Mouse (Mus musculus) MEL (cell line): ENCODE data around the gene Adamtsl1. TPM values are rescaled to one million over a fixed set of nuclear protein-coding genes. Genes with fewer than 3 reads are reported as not detected.

Source experiments
- DNase-seq: peaks from one replicate; pipeline ENCODE4 v3.0.0; 2011; ENCODE audit warnings: low read depth, low spot score
- H3K27ac ChIP-seq: 2 replicates; pipeline ENCODE4 v1.5.1; 2012; ENCODE audit warnings: low read depth, mild to moderate bottlenecking, control low read depth, low read length, moderate library complexity; ENCODE audit not compliant: control insufficient read depth
- H3K27me3 ChIP-seq, 2 experiments: fragments of 150-350 bp in 1 of 2; sonication (generic) in 1 of 2; 2 replicates each; pipeline ENCODE4 v1.6.1; 2012; ENCODE audit warnings: low read length in 2 of 2, mild to moderate bottlenecking in 2 of 2, improper control_type of control experiment in 1 of 2, moderate library complexity in 1 of 2; ENCODE audit not compliant: insufficient read depth in 2 of 2, control insufficient read depth in 1 of 2
- H3K36me3 ChIP-seq, 2 experiments: 2 replicates each; pipeline ENCODE4 v1.6.1; 2012 to 2014; ENCODE audit warnings: low read length in 2 of 2, improper control_type of control experiment in 1 of 2, inconsistent platforms in 1 of 2, mild to moderate bottlenecking in 1 of 2; ENCODE audit not compliant: insufficient read depth in 2 of 2, control insufficient read depth in 1 of 2
- H3K4me1 ChIP-seq, 2 experiments: fragments of 150-350 bp in 1 of 2; sonication (generic) in 1 of 2; 2 replicates each; pipeline ENCODE4 v1.6.1; 2012; ENCODE audit warnings: low read length in 2 of 2, improper control_type of control experiment in 1 of 2, mild to moderate bottlenecking in 1 of 2; ENCODE audit not compliant: insufficient read depth in 2 of 2, control insufficient read depth in 1 of 2
- H3K4me3 ChIP-seq, 2 experiments: fragments of 150-350 bp in 1 of 2; sonication (generic) in 1 of 2; 2 replicates each; pipeline ENCODE4 v1.5.1; 2012; ENCODE audit warnings: low read depth in 2 of 2, low read length in 2 of 2, mild to moderate bottlenecking in 2 of 2, moderate library complexity in 2 of 2, control low read depth in 1 of 2, improper control_type of control experiment in 1 of 2; ENCODE audit not compliant: control insufficient read depth in 1 of 2, insufficient read depth in 1 of 2
- H3K79me2 ChIP-seq: 2 replicates; pipeline ENCODE4 v1.6.1; 2012; ENCODE audit warnings: mild to moderate bottlenecking, low read length, moderate library complexity; ENCODE audit not compliant: control insufficient read depth, poor library complexity, insufficient read depth
- H3K9ac ChIP-seq: 2 replicates; pipeline ENCODE4 v1.6.1; 2012; ENCODE audit warnings: low read depth, mild to moderate bottlenecking, control low read depth, low read length, moderate library complexity; ENCODE audit not compliant: control insufficient read depth, poor library complexity, severe bottlenecking
- H3K9me3 ChIP-seq: fragments of 150-350 bp; sonication (generic); replicated peaks from 2 replicates; pipeline ENCODE4 v1.6.1; 2012; ENCODE audit warnings: mild to moderate bottlenecking, low read length, improper control_type of control experiment, moderate library complexity; ENCODE audit not compliant: insufficient read depth
- BHLHE40 ChIP-seq: IDR thresholded peaks from 2 replicates; pipeline ENCODE4 v1.6.1; 2012; ENCODE audit warnings: low read depth, mild to moderate bottlenecking, inconsistent platforms, low read length, improper control_type of control experiment, borderline replicate concordance
- CHD1 ChIP-seq: IDR thresholded peaks from 2 replicates; pipeline ENCODE4 v1.6.1; 2012; ENCODE audit warnings: low read depth, mild to moderate bottlenecking, inconsistent platforms, low read length, improper control_type of control experiment
- CHD2 ChIP-seq: IDR thresholded peaks from 2 replicates; pipeline ENCODE4 v1.6.1; 2011; ENCODE audit warnings: low read length, improper control_type of control experiment
- E2F4 ChIP-seq: IDR thresholded peaks from 2 replicates; pipeline ENCODE4 v1.6.1; 2011; ENCODE audit warnings: low read depth, low read length, improper control_type of control experiment, borderline replicate concordance
- ETS1 ChIP-seq: IDR thresholded peaks from 2 replicates; pipeline ENCODE4 v1.6.1; 2012; ENCODE audit warnings: low read depth, mild to moderate bottlenecking, inconsistent platforms, low read length, improper control_type of control experiment, moderate library complexity
- GATA1 ChIP-seq: IDR thresholded peaks from 2 replicates; pipeline ENCODE4 v1.6.1; 2011; ENCODE audit warnings: low read depth, low read length, improper control_type of control experiment
- JUND ChIP-seq: IDR thresholded peaks from 2 replicates; pipeline ENCODE4 v1.6.1; 2011; ENCODE audit warnings: low read depth, mild to moderate bottlenecking, improper control_type of control experiment, low read length
- KAT2A ChIP-seq: conservative IDR thresholded peaks from 2 replicates; pipeline ENCODE4 v1.6.1; 2012; ENCODE audit warnings: low read depth, low read length, improper control_type of control experiment, inconsistent platforms
- MAFK ChIP-seq: IDR thresholded peaks from 2 replicates; pipeline ENCODE4 v1.6.1; 2011; ENCODE audit warnings: low read depth, mild to moderate bottlenecking, low read length, improper control_type of control experiment, borderline replicate concordance
- MAX ChIP-seq: IDR thresholded peaks from 2 replicates; pipeline ENCODE4 v1.6.1; 2011; ENCODE audit warnings: low read length, improper control_type of control experiment
- MAZ ChIP-seq: IDR thresholded peaks from 2 replicates; pipeline ENCODE4 v1.6.1; 2012; ENCODE audit warnings: low read depth, mild to moderate bottlenecking, inconsistent platforms, low read length, improper control_type of control experiment
- MYB ChIP-seq: IDR thresholded peaks from 2 replicates; pipeline ENCODE4 v1.6.1; 2011; ENCODE audit warnings: mild to moderate bottlenecking, low read depth, low read length, improper control_type of control experiment
- NELFE ChIP-seq: IDR thresholded peaks from 2 replicates; pipeline ENCODE4 v1.6.1; 2011; ENCODE audit warnings: low read depth, low read length, improper control_type of control experiment
- POLR2A ChIP-seq, 2 experiments: IDR thresholded peaks; 2 replicates each; pipeline ENCODE4 v1.6.1; 2011 to 2012; ENCODE audit warnings: low read length in 2 of 2, mild to moderate bottlenecking in 2 of 2, control low read depth in 1 of 2, improper control_type of control experiment in 1 of 2, low read depth in 1 of 2, moderate library complexity in 1 of 2; ENCODE audit not compliant: control insufficient read depth in 1 of 2, insufficient read depth in 1 of 2, poor library complexity in 1 of 2
- POLR2AphosphoS2 ChIP-seq: IDR thresholded peaks from 2 replicates; pipeline ENCODE4 v1.6.1; 2011; ENCODE audit warnings: low read length, improper control_type of control experiment
- POLR2AphosphoS5 ChIP-seq: IDR thresholded peaks from 2 replicates; pipeline ENCODE4 v1.6.1; 2012; ENCODE audit warnings: low read depth, borderline replicate concordance, mild to moderate bottlenecking, inconsistent platforms, low read length, moderate library complexity, mixed read lengths
- RCOR1 ChIP-seq: IDR thresholded peaks from 2 replicates; pipeline ENCODE4 v1.6.1; 2012; ENCODE audit warnings: low read depth, mild to moderate bottlenecking, inconsistent platforms, low read length, improper control_type of control experiment
- SMC3 ChIP-seq: IDR thresholded peaks from 2 replicates; pipeline ENCODE4 v1.6.1; 2011; ENCODE audit warnings: low read depth, low read length, improper control_type of control experiment
- UBTF ChIP-seq: IDR thresholded peaks from 2 replicates; pipeline ENCODE4 v1.6.1; 2012; ENCODE audit warnings: low read depth, mild to moderate bottlenecking, inconsistent platforms, low read length, improper control_type of control experiment, moderate library complexity, borderline replicate concordance; ENCODE audit not compliant: insufficient read depth
- USF1 ChIP-seq: IDR thresholded peaks from 2 replicates; pipeline ENCODE4 v1.6.1; 2014; ENCODE audit warnings: low read depth, mild to moderate bottlenecking, inconsistent platforms, low read length, improper control_type of control experiment, moderate library complexity
- ZC3H11A ChIP-seq: IDR thresholded peaks from 2 replicates; pipeline ENCODE4 v1.6.1; 2012; ENCODE audit warnings: low read depth, mild to moderate bottlenecking, inconsistent platforms, low read length, improper control_type of control experiment
- ZNF384 ChIP-seq: IDR thresholded peaks from 2 replicates; pipeline ENCODE4 v1.6.1; 2012; ENCODE audit warnings: low read depth, mild to moderate bottlenecking, inconsistent platforms, low read length, improper control_type of control experiment
- polyA plus RNA-seq, 2 experiments: library from polyadenylated mRNA; stranded (reverse) in 1 of 2; unstranded in 1 of 2; fragments of >175 nt in 1 of 2; fragments of >200 nt in 1 of 2; gene quantifications; 2 replicates each; pipeline versions ENCODE4 v1.2.1 to v1.2.4; 2012; ENCODE audit warnings: low replicate concordance in 2 of 2, low read depth in 1 of 2; ENCODE audit not compliant: insufficient read length in 2 of 2, insufficient read depth in 1 of 2, missing spikeins in 1 of 2
- total RNA-seq: library from RNA; depleted of rRNA; stranded (reverse); fragments of 300-350 nt; gene quantifications from 2 replicates; pipeline ENCODE4 v1.2.3, GENCODE M21; 2012

The Adamtsl1 gene
- total and polyA plus RNA-seq, 3 experiments = not detected

GRCm38 (mm10) chr4:85837532-85837965 lies 323.6 kb downstream of the Adamtsl1 start:
- no peak overlapping the region for H3K9ac ChIP-seq
- no peak overlapping the region for H3K27ac ChIP-seq
- H3K4me3 ChIP-seq = no peak overlapping the region
- TF ChIP-seq MAZ = no peak
- no peak for TF ChIP-seq SMC3
- TF ChIP-seq MAX = no peak
- TF ChIP-seq USF1 = no peak
- no peak for TF ChIP-seq POLR2A (IDR thresholded peaks at IDR 0.05; ENCODE audit: control insufficient read depth in 1 of 2, insufficient read depth in 1 of 2, low read depth in 1 of 2, low read length in 2 of 2, poor library complexity in 1 of 2)
- TF ChIP-seq POLR2AphosphoS2 = no peak
- no peak for TF ChIP-seq CHD2
- no peak for TF ChIP-seq UBTF
- no peak for TF ChIP-seq E2F4
- no peak for TF ChIP-seq ZC3H11A
- TF ChIP-seq RCOR1 = no peak
- TF ChIP-seq ZNF384 = no peak
- TF ChIP-seq MYB = no peak
- no peak for TF ChIP-seq MAFK
- no peak for TF ChIP-seq POLR2AphosphoS5
- H3K27me3 ChIP-seq = no peaks in the 10 kb centered on the region
- H3K79me2 ChIP-seq = no peaks in the 10 kb centered on the region
- H3K4me1 ChIP-seq = no peaks in the 10 kb centered on the region
- no peaks in the 10 kb centered on the region for H3K9me3 ChIP-seq
- H3K36me3 ChIP-seq = no peaks in the 10 kb centered on the region
- DNase-seq = no peak

- Histone ChIP-seq H3K79me2 (no peaks in the 10 kb centered on the region), H3K4me1 (no peaks in the 10 kb centered on the region), H3K4me3 (no peak overlapping the region), H3K27ac (no peak overlapping the region), H3K9ac (no peak overlapping the region), H3K36me3 (no peaks in the 10 kb centered on the region), H3K27me3 (no peaks in the 10 kb centered on the region), H3K9me3 (no peaks in the 10 kb centered on the region)
- TF ChIP-seq NELFE = no peak
- no peak for TF ChIP-seq POLR2A (IDR thresholded peaks at IDR 0.05; ENCODE audit: control insufficient read depth in 1 of 2, insufficient read depth in 1 of 2, low read depth in 1 of 2, low read length in 2 of 2, poor library complexity in 1 of 2)
- no peak for TF ChIP-seq BHLHE40
- no peak for TF ChIP-seq ETS1
- no peak for TF ChIP-seq CHD1
- TF ChIP-seq RCOR1 = no peak
- TF ChIP-seq MYB = no peak
- TF ChIP-seq MAZ = no peak
- TF ChIP-seq GATA1 = no peak
- TF ChIP-seq KAT2A = no peak
- TF ChIP-seq UBTF = no peak
- TF ChIP-seq JUND = no peak
- TF ChIP-seq E2F4 = no peak
- TF ChIP-seq POLR2AphosphoS2 = no peak
- no peak for TF ChIP-seq POLR2AphosphoS5
- TF ChIP-seq MAFK = no peak
- no peak for DNase-seq
Observed at GRCm38 (mm10) chr4:85838031-85838430, 324.1 kb downstream of the Adamtsl1 start.
